Mouse (Mus musculus): ENCODE measurements around the gene Pde11a.

DNA sequence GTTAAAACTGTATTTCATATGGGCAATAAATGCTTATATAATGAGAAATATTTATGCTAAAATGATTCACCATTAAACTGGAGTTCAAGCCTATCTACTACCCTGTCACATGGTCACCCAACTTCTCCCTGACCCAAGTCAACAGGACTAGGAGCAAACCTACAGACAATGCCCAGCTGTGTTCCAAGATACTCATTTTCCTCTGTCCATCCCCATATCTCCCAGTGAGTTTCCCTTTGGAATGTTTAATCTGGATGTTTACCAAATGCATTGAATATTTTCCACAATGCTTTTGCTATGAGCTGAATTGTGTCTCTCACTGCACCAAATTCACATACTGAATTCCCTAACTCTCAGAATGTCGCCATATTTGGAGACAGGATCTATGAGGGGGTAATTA lies 221.4 kb downstream of the Pde11a start:
- no peak for TF ChIP-seq CTCF (IDR thresholded peaks at IDR 0.05; ENCODE audit: extremely low read depth, insufficient read depth, low read length)
- TF ChIP-seq POLR2A (IDR thresholded peaks at IDR 0.05; ENCODE audit: extremely low read depth, insufficient read depth, low read length), result no peak

All from cortical plate, adult 2 months (tissue).